Mouse (Mus musculus) limb, embryonic 14.5 days (tissue): Measurements from ENCODE around the gene Trim26. TPM values are rescaled to one million over a fixed set of nuclear protein-coding genes. Genes with fewer than 3 reads are reported as not detected.
A peak's percentile ranks its signal among the peaks of the same experiment; 100 is the strongest.
"Not testable (repeated sequence)": the region's sequence is repeated elsewhere in the genome, so short reads cannot be mapped to it uniquely, and the experiment has no call there.

Experiments used
- ATAC-seq: fragments of 200-750 bp; cut with Nextera tagmentation; 2 replicates; pipeline ENCODE4 v1.8.0; 2017; ENCODE audit warnings: low read depth, moderate number of reproducible peaks, moderate TSS enrichment; ENCODE audit not compliant: low FRiP score
- DNase-seq: peaks from one replicate; pipeline ENCODE4 v3.0.0-alpha.2; 2015; ENCODE audit warnings: low spot score
- H3K27ac ChIP-seq: fragments of 300-500 bp; sonication (generic); replicated peaks from 2 replicates; pipeline ENCODE4 v1.5.1; 2014; ENCODE audit warnings: low read depth, mild to moderate bottlenecking, low read length, moderate library complexity, mixed read lengths
- H3K27me3 ChIP-seq: fragments of 300-500 bp; sonication (generic); 2 replicates; pipeline ENCODE4 v1.6.1; 2014; ENCODE audit warnings: low read length, mixed read lengths; ENCODE audit not compliant: control insufficient read depth, insufficient read depth
- H3K36me3 ChIP-seq: fragments of 300-500 bp; sonication (generic); 2 replicates; pipeline ENCODE4 v1.6.1; 2014; ENCODE audit warnings: mild to moderate bottlenecking, low read length, moderate library complexity, mixed read lengths; ENCODE audit not compliant: control insufficient read depth, insufficient read depth
- H3K4me1 ChIP-seq: fragments of 300-500 bp; sonication (generic); 2 replicates; pipeline ENCODE4 v1.6.1; 2014; ENCODE audit warnings: antibody characterized with exemption, low read length, mixed read lengths; ENCODE audit not compliant: control insufficient read depth, insufficient read depth
- H3K4me2 ChIP-seq: fragments of 300-500 bp; sonication (generic); replicated peaks from 2 replicates; pipeline ENCODE4 v1.6.1; 2014; ENCODE audit warnings: low read depth, mild to moderate bottlenecking, low read length, moderate library complexity; ENCODE audit not compliant: severe bottlenecking
- H3K4me3 ChIP-seq: fragments of 300-500 bp; sonication (generic); replicated peaks from 2 replicates; pipeline ENCODE4 v1.5.1; 2014; ENCODE audit warnings: low read length
- H3K9ac ChIP-seq: fragments of 300-500 bp; sonication (generic); 2 replicates; pipeline ENCODE4 v1.6.1; 2014; ENCODE audit warnings: mild to moderate bottlenecking, low read depth, low read length, moderate library complexity; ENCODE audit not compliant: severe bottlenecking
- H3K9me3 ChIP-seq: fragments of 300-500 bp; sonication (generic); 2 replicates; pipeline ENCODE4 v1.6.1; 2016; ENCODE audit warnings: low read length; ENCODE audit not compliant: control insufficient read depth
- POLR2A ChIP-seq: fragments of 200-500 bp; IDR thresholded peaks from 2 replicates; pipeline ENCODE4 v1.8.0; 2012; ENCODE audit warnings: inconsistent platforms, mild to moderate bottlenecking, moderate library complexity, borderline replicate concordance; ENCODE audit not compliant: insufficient read depth, insufficient read length; ENCODE audit errors: extremely low read depth
- WGBS: fragments of 180-500 bp; shearing (Covaris S2); extraction: QIAGEN DNeasy Blood & Tissue Kit; methylation state at CpG from one replicate; pipeline ENCODE4 v1.1.7; 2014; 5-methylcytosine and 5-hydroxymethylcytosine counted together
- polyA plus RNA-seq, 2 experiments: library from polyadenylated mRNA; depleted of rRNA in 1 of 2; stranded (reverse) in 1 of 2; unstranded in 1 of 2; fragments of >200 nt; fragmentation: Nextera tagmentation in 1 of 2; extraction: Ambion mirVana in 1 of 2; gene quantifications; 2 replicates each; pipeline versions ENCODE4 v1.2.1 to v1.2.3; 2012 to 2014

The Trim26 gene
- polyA plus RNA-seq, 2 experiments: 33.9 to 43.5 TPM

DNA sequence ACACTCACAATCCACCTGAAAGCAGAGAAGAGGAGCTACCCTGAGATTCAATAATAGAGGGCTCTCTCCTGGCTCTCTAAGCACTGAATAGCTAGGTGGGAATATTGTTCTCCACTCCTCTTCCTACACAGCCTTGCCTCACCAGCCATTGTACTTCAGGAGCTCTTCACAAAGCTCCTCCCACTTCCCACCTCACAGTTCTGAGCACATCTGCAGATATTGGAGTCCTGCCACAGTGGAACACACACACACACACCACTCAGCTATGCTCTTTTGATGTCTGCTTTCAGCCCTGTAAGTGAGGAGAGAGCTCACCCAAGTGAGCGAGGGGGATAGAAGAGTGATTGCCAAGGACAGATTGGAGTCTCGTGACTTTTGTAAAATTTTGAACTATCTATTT lies 46.4 kb downstream of the Trim26 start:
- no peak overlapping the region for H3K27ac ChIP-seq
- DNase-seq (no peak), ATAC-seq (no peak)
- WGBS: 50% methylated on average over 2 of the region's 2 CpGs
- no peaks in the 10 kb centered on the region for H3K27me3 ChIP-seq
- H3K4me1 ChIP-seq: no peaks in the 10 kb centered on the region
- H3K36me3 ChIP-seq: no peaks in the 10 kb centered on the region
- no peaks in the 10 kb centered on the region for H3K9me3 ChIP-seq
- H3K4me2 ChIP-seq: no peak overlapping the region
- no peak for TF ChIP-seq POLR2A
- H3K9ac ChIP-seq: no peak overlapping the region
- H3K4me3 ChIP-seq: no peak overlapping the region

DNA sequence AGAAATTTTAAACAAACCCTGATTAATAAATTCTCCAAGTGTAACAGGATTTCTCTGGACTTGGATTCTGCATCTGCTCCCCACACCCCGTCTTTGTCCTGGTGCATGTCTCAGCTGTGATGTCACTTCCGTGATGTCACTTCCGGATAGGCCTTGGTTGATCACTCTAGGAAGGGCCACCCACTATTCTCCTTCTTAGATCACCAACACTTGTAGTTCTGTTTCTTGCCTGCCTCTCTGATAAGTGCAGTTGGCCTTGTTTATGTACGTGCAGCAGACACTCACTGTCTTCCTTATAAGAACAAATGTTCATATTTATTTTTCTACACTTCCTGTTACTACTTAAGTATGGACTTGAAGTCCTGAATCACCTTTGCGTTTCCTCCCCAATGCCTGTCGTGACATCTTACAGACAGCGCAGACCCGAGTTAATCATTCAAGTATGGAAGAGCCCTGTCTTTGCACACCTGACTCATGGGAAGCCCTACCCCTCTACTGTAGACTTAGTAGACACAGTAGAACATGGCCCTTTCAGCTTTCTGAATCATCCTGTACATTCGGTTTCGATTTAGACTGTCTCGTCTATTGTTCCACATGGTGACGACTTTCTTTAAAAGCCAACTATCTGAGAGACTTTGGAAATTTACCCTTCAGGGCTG lies 48.3 kb downstream of the Trim26 start:
- H3K9me3 ChIP-seq: no peaks in the 10 kb centered on the region
- H3K27ac ChIP-seq: no peak overlapping the region
- H3K4me3 ChIP-seq: no peak overlapping the region
- no peak for ATAC-seq
- TF ChIP-seq POLR2A: no peak
- H3K36me3 ChIP-seq: no peaks in the 10 kb centered on the region
- H3K4me1 ChIP-seq: no peaks in the 10 kb centered on the region
- WGBS: 92% methylated on average over 12 of the region's 12 CpGs
- H3K4me2 ChIP-seq: no peak overlapping the region
- no peaks in the 10 kb centered on the region for H3K27me3 ChIP-seq
- no peak overlapping the region for H3K9ac ChIP-seq
- no peak for DNase-seq

DNA sequence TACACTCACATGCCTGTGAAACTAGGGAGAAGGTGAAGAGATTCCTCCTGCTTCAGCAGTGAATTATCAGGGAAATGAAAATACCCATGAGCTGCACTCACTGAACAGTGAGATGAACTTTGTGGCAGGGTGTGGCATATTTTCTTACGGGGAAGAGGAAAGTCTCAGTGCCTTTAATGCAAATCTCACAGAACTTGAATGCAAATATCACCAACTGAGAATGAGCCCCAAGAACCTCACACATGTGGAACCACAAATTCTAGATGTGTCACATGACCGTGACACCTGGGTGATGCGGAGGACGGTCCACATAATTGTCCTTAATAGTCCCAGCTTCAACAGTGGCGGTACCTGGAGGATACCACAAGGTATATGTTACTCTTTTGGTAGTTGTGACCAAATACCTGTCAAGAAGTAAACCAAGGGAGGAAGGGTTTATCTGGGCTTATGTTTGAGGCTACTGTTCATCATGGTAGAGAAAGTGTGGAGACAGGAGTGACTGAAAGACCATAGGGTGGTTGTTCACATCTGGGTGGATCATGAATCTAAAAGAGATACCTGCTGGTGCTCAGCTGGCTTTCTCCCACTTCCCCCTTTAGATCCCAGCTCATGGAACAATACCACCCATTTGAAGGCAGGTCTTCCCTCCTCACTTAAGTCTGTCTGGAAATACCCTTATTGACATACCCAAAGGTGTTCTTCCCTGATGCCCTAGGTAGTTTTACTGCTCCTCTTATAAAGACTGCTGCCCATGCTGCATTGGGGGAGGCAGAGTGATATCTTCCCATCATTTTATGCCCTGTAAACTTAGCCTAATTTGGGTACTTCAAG lies 53.4 kb downstream of the Trim26 start, which contains the start of gene Trim40:
Gene Trim40, minus strand, starts transcription at position 51 of the 831 bp plus-strand sequence.
- no peaks in the 10 kb centered on the region for H3K27me3 ChIP-seq
- H3K9ac ChIP-seq: no peak within 1 kb of the TSS
- no peaks in the 10 kb centered on the region for H3K36me3 ChIP-seq
- ATAC-seq: no peak
- TF ChIP-seq POLR2A: no peak
- no peak within 1 kb of the TSS for H3K27ac ChIP-seq
- DNase-seq: no peak
- 80% methylated on average over 5 of the region's 5 CpGs for WGBS
- no peak within 1 kb of the TSS for H3K4me2 ChIP-seq
- H3K4me1 ChIP-seq: no peaks in the 10 kb centered on the region
- no peak within 1 kb of the TSS for H3K4me3 ChIP-seq
- H3K9me3 ChIP-seq: no peaks in the 10 kb centered on the region

DNA sequence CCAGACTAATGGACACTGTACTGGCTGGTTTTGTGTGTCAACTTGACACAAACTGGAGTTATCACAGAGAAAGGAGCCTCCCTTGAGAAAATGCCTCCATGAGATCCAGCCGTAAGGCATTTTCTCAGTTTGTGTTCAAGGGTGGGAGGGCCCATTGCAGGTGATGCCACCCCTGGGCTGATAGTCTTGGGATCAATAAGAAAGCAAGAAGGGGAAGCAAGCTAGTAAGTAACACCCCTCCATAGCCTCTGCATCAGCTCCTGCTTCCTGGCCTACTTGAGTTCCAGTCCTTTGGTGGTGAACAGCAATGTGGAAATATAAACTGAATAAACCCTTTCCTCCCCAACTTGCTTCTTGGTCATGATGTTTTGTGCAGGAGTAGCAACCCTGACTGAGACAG lies 54.6 kb downstream of the Trim26 start:
- H3K36me3 ChIP-seq, H3K9me3 ChIP-seq, H3K4me2 ChIP-seq, H3K27me3 ChIP-seq, DNase-seq, H3K9ac ChIP-seq, ATAC-seq, H3K4me3 ChIP-seq, H3K4me1 ChIP-seq, H3K27ac ChIP-seq: not testable (repeated sequence)
- 82% methylated on average over 1 of the region's 1 CpGs for WGBS

DNA sequence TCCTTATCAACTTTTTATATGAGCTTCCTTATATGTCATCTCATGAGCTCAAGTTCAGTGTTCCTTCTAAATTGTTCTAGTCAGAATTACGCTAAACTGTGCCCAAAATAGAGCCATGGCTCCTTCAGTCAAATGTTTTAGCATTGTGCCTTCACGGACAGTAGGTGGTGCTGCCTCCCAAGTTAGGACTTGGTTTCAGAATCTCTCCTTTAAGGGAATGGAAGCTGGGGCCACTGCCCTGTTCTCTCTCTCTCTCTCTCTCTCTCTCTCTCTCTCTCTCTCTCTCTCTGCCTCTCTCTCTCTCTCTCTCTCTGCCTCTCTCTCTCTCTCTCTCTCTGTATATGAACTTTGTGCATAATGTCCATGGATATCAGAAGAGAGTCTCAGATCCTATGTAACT lies 55.4 kb downstream of the Trim26 start:
- ATAC-seq: no peak
- Histone ChIP-seq H3K27ac (no peak overlapping the region), H3K9me3 (no peaks in the 10 kb centered on the region), H3K36me3 (no peaks in the 10 kb centered on the region), H3K9ac (no peak overlapping the region), H3K27me3 (no peaks in the 10 kb centered on the region), H3K4me3 (no peak overlapping the region), H3K4me1 (no peaks in the 10 kb centered on the region), H3K4me2 (no peak overlapping the region)
- 18% methylated on average over 2 of the region's 2 CpGs for WGBS
- DNase-seq: peak; percentile 25
- no peak for TF ChIP-seq POLR2A
